In genomic region chr19:55615743-55616142, GRCm38 (mm10) we compare ENCODE assay signal across 14 mouse cellular contexts.
DNase-seq lines count a peak whose midpoint lies in the region; ATAC-seq and TF ChIP-seq lines count a peak whose summit lies in the region.
"Had no signal": no experiment of that assay in that cellular context is flagged by ENCODE, and none has a peak within 500 bp of the region (broad histone marks: within the 10 kb centered on the region; RNA-seq: fewer than 3 reads in every experiment).

No protein-coding gene starts in this region.

- no peak overlapping the region for H3K9ac ChIP-seq in heart, embryonic 12.5 days
- H3K9ac ChIP-seq in lung, embryonic 15.5 days: no peak overlapping the region
- H3K9ac ChIP-seq: forebrain, embryonic 15.5 days; liver, embryonic 14.5 days had no signal

- H3K27me3 ChIP-seq in heart, embryonic 12.5 days (replicated peaks): no peaks in the 10 kb centered on the region
- no peaks in the 10 kb centered on the region for H3K27me3 ChIP-seq in lung, embryonic 15.5 days
- no peaks in the 10 kb centered on the region for H3K27me3 ChIP-seq in kidney, adult 2 months (replicated peaks; ENCODE audit: control insufficient read depth, insufficient read depth, low read length)
- H3K27me3 ChIP-seq: forebrain, embryonic 15.5 days had no signal

- no peak overlapping the region for H3K27ac ChIP-seq in heart, embryonic 12.5 days (ENCODE audit: poor library complexity, severe bottlenecking)
- H3K27ac ChIP-seq in lung, embryonic 15.5 days: no peak overlapping the region
- no peak overlapping the region for H3K27ac ChIP-seq in kidney, adult 2 months (ENCODE audit: insufficient read depth, low read depth, low read length)
- H3K27ac ChIP-seq: forebrain, embryonic 15.5 days; layer of hippocampus, adult 2 months; liver, embryonic 14.5 days had no signal

- ATAC-seq in heart, embryonic 12.5 days (ENCODE audit: insufficient number of reproducible peaks, low FRiP score): peak; percentile 54
- peak; percentile 62 for ATAC-seq in lung, embryonic 15.5 days (ENCODE audit: borderline replicate concordance, extremely low read depth, low FRiP score, low TSS enrichment)
- ATAC-seq: activated CD4-positive, CD25-positive, alpha-beta regulatory T cell, adult 4 months; forebrain, embryonic 15.5 days; hindbrain, embryonic 16.5 days had no signal

- intact Hi-C loops in heart, postnatal 25 days (cut with DNase I): no loop called here

- DNase-seq in heart, postnatal 25 days (ENCODE audit: low spot score): no peak
- DNase-seq in lung, adult 2 months: no peak
- DNase-seq in kidney, adult 2 months: peak; percentile 63
- DNase-seq in kidney, postnatal 25 days: peak; percentile 57 to 76
- DNase-seq in gastrocnemius, postnatal 25 days: no peak
- DNase-seq: midbrain, embryonic 14.5 days; thymus, postnatal 14 days had no signal

- no peak overlapping the region for H3K4me3 ChIP-seq in heart, embryonic 12.5 days
- H3K4me3 ChIP-seq in lung, embryonic 15.5 days: no peak overlapping the region
- H3K4me3 ChIP-seq in lung, adult 2 months (replicated peaks; ENCODE audit: extremely low read depth, low read depth, low read length): no peak overlapping the region
- H3K4me3 ChIP-seq in kidney, adult 2 months (ENCODE audit: insufficient read depth, low read depth, low read length): no peak overlapping the region
- H3K4me3 ChIP-seq: forebrain, embryonic 15.5 days; layer of hippocampus, adult 2 months had no signal

- TF ChIP-seq POLR2A in lung, adult 2 months (IDR thresholded peaks at IDR 0.05; ENCODE audit: borderline replicate concordance, extremely low read depth, low read depth, low read length): no peak
- no peak for TF ChIP-seq POLR2A in kidney, adult 2 months (IDR thresholded peaks at IDR 0.05; ENCODE audit: low read depth, low read length)

- 55% methylated on average over 5 of the region's 5 CpGs for WGBS in heart, embryonic 12.5 days
- WGBS in lung, embryonic 15.5 days: 53% methylated on average over 5 of the region's 5 CpGs
- 78% methylated on average over 5 of the region's 5 CpGs for WGBS in lung, adult 2 months
- 58% methylated on average over 5 of the region's 5 CpGs for WGBS in kidney, adult 2 months

- no peak overlapping the region for H3K4me2 ChIP-seq in heart, embryonic 12.5 days
- no peak overlapping the region for H3K4me2 ChIP-seq in lung, embryonic 15.5 days
- H3K4me2 ChIP-seq: forebrain, embryonic 15.5 days had no signal

- H3K9me3 ChIP-seq in heart, embryonic 12.5 days (replicated peaks): no peaks in the 10 kb centered on the region
- H3K9me3 ChIP-seq in lung, embryonic 15.5 days: no peaks in the 10 kb centered on the region
- H3K9me3 ChIP-seq: forebrain, embryonic 15.5 days had no signal

- no peaks in the 10 kb centered on the region for H3K36me3 ChIP-seq in heart, embryonic 12.5 days
- no peaks in the 10 kb centered on the region for H3K36me3 ChIP-seq in lung, embryonic 15.5 days
- H3K36me3 ChIP-seq in kidney, adult 2 months (ENCODE audit: control insufficient read depth, insufficient read depth, low read length): no peaks in the 10 kb centered on the region
- H3K36me3 ChIP-seq: forebrain, embryonic 15.5 days had no signal

- peaks cover 34% of the 10 kb centered on the region for H3K4me1 ChIP-seq in heart, embryonic 12.5 days (replicated peaks)
- peaks cover 8% of the 10 kb centered on the region for H3K4me1 ChIP-seq in lung, embryonic 15.5 days
- H3K4me1 ChIP-seq in lung, adult 2 months (ENCODE audit: control insufficient read depth, insufficient read depth, low read length): no peaks in the 10 kb centered on the region
- peaks cover 13% of the 10 kb centered on the region; the same call in 1 of the 2 replicates for H3K4me1 ChIP-seq in kidney, adult 2 months (ENCODE audit: control insufficient read depth, insufficient read depth, low read length)
- H3K4me1 ChIP-seq: forebrain, embryonic 15.5 days had no signal

- no peak for TF ChIP-seq CTCF in lung, adult 2 months (IDR thresholded peaks at IDR 0.05; ENCODE audit: insufficient read depth, low read length)
- no peak for TF ChIP-seq CTCF in kidney, adult 2 months (conservative IDR thresholded peaks at IDR 0.05; ENCODE audit: insufficient read depth, insufficient read length, low read depth, low read length)

Comparison
In these comparisons a context has a peak if more than half of its experiments do, and no peak if none do; other contexts are left out.
1. DNase-seq: peak in kidney, adult 2 months (single experiment) and kidney, postnatal 25 days (2 of 2); none in heart, postnatal 25 days (single experiment), lung, adult 2 months (single experiment) and gastrocnemius, postnatal 25 days (single experiment).